Mouse (Mus musculus) cerebellum, adult 18-20 months (tissue): ENCODE data around the gene Lrrc31.

Experiments used
- DNase-seq, 2 experiments: peaks; one replicate each; pipeline ENCODE4 v3.0.0; 2021

The Lrrc31 gene

DNA sequence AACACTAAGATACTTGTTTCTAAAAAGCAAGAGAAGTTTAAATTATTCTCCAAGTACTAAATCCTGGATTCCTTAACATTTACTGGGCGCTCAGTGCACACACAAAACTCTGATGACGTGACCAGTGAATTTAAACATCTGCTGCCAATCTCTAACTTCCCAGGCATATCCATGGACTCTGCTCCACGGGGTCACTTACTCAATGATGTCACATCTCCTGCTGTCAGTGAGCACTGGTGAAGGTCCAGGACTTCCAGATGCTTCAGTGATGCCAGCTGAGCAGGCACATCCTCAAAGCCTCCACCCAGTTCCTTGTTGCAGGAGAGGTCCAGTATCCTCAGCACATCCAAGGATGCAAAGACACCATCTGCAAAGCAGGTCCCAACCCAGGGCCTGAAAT is 12.4 kb downstream of the Lrrc31 start:
- no peak for DNase-seq

GRCm38 (mm10) chr3:30683190-30683589 is 16.5 kb downstream of the Lrrc31 start:
- DNase-seq = no peak

- DNase-seq = no peak
These were observed 41.2 kb downstream of the Lrrc31 start for GRCm38 (mm10) chr3:30658486-30658885.

DNA sequence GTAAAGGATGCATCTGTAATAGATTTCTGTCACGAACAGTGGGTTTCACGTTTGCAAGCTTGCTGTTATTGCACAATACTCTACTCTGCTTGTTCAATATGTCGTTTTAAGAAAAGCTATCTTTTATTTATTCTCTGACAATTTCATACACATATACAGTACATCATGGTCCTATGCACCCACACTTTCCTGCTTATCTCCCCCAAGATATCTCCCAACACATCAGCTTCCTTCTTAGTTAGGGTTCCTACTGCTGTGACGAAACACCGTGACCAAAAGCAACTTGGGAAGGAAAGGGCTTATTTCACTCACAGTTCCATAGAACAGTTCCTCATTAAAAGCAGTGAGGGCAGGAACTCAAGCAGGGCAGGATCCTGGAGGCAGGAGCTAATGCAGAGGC is 43.7 kb downstream of the Lrrc31 start:
- DNase-seq = no peak

- DNase-seq = peak in 1 of 2 experiments; percentile 4
These were observed 49.4 kb downstream of the Lrrc31 start for GRCm38 (mm10) chr3:30650062-30650841.

DNA sequence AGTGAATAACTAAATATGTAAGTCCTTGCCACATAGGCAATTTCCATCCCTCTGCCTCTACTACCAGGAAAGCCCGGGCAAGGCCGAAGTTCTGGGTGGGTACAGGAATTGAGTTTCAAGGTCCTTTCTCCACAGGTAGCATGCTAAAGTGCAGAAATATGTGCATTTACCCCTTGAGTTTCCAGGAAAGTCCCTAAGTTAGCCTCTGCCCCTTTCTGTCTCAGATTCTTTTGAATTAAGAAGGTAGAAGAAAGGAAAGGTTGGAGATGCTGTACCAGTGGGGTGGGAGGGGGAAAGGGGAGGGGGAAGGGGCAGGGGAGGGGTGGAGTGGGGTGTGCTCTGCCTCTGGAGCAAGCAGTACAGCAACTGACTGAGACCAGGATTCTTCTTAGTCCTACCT is 51.2 kb downstream of the Lrrc31 start:
- DNase-seq = no peak

DNA sequence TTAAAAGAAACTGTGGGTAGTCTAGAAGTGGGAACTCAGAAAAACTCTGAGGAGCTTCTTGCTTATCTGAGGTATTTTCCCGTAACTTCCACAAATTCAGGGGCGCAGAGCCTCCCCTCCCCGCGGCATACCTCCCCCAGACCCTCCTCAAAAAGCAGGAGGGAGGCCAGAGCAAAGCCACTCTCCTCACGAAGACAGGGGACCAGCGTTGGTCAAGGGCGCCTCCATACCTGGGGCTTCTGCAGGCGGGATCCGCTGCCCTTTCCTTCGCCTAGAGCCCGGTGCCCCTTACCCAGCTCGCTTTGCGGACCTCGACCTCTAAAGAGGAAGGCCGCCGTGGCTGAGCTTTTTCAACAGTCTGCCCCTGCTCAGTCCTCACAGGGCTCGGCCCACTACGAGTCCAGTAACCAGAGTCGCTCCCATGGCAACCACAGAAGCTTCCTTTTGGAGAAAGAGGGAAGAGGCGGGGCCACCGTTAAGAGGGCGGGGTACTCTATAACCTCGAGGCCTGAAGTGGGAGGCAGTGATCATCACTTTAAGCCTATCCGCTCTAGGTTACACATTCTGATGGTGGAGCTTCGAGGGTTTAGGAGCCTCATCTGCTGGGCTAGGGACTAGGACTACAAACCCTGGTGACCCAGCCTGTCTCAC is 52.1 kb downstream of the Lrrc31 start, which contains the start of gene Lrrc34:
TSS of gene Lrrc34 (minus strand) at position 430 of the 651 bp plus-strand sequence.
- no peak for DNase-seq

DNA sequence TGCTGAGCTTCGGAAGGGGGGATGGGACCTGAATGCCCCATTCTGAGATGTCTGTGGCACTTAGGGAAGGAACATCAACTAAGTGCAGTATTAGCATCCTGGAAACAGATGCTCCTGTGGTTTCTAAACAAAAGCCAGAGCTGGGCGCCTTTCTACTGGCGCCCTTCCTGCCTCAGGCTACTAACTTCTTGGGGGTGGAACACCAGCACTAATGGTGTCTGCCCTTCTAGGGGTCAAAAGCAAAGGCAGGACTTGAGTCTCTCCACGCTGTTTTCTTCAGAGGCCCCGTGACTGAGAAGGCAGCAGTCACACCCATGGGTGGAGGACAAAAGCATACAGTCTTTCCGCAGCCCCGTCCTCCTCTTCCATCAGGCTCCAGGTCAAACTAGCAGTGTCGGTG is 52.9 kb downstream of the Lrrc31 start:
- DNase-seq = no peak

GRCm38 (mm10) chr3:30644207-30644606 is 55.4 kb downstream of the Lrrc31 start, which contains the start of gene Lrriq4:
TSS of gene Lrriq4 (plus strand) at chr3:30644507.
- DNase-seq = no peak

GRCm38 (mm10) chr3:30635629-30636028 is 64.0 kb downstream of the Lrrc31 start:
- no peak for DNase-seq

GRCm38 (mm10) chr3:30633681-30634080 is 66.0 kb downstream of the Lrrc31 start:
- no peak for DNase-seq
